8 mouse cellular contexts compared by ENCODE assay signal in the genomic region with DNA sequence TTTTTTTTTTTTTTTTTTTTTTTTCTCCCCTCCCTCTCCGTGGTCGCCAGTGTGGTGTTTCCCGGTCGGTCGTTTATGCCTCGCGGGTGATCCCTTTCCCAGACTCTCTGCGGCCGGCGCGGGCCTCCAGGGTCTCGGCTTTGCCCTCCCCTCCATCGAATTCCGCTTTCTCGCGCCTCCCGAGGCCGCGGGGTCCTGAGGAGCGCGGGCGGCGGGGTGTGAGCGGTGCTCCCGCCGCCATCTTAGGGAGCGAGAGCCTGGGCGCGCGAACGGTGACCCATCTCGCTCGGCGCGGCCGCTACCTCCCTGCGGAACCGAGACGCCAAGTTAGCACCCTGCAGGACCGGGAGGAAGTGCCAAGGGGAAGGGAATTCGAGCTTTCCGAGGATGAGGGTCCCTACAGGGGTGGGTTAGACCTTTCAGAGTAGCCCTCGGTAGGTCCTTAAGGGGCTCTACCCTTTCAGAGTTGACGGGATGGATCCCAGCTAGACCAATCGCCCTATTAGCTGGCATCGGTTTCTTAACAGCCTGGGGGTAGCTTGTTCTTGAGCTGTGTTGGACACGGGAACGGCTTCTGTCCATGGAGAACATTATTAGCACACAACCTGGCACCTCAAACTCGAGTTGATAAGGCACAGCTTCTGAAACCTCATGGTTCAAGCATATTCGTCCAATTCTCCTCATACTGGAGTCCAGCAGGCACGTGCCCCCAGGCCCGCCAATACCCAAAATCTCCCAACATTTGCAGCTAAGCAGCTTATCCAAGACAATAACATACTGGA. TPM values are rescaled to one million over a fixed set of nuclear protein-coding genes. Genes with fewer than 3 reads are reported as not detected.
DNase-seq lines count a peak whose midpoint lies in the region; ATAC-seq and TF ChIP-seq lines count a peak whose summit lies in the region.

No protein-coding gene starts in this region.

- ATAC-seq in heart, postnatal 0 days (ENCODE audit: insufficient read depth, low read depth): peak; percentile 57
- peak; percentile 60 for ATAC-seq in liver, embryonic 15.5 days (ENCODE audit: insufficient read depth)
- peak; percentile 66 for ATAC-seq in neural tube, embryonic 14.5 days (ENCODE audit: low read depth)

- DNase-seq in MEL-GATA-1-ER (ENCODE audit: extremely low read depth, low read depth): peak; percentile 44
- DNase-seq in c-Kit-positive CD71-negative TER-119-negative erythroid progenitor cells, embryonic 14.5 days (ENCODE audit: low read depth): peak; percentile 40
- peak; percentile 82 for DNase-seq in forebrain, embryonic 10.5 days (ENCODE audit: extremely low spot score, low spot score)
- DNase-seq in heart, postnatal 0 days (ENCODE audit: low spot score): peak; percentile 57
- peak; percentile 22 for DNase-seq in large intestine, adult 2 months (ENCODE audit: low read depth, low spot score)
- no peak for DNase-seq in yolk sac, embryonic 10.5 days (ENCODE audit: low spot score)

- under 1% methylated on average over 52 of the region's 52 CpGs for WGBS in forebrain, embryonic 10.5 days
- under 1% methylated on average over 52 of the region's 52 CpGs for WGBS in heart, postnatal 0 days
- WGBS in large intestine, adult 2 months: 1% methylated on average over 52 of the region's 52 CpGs
- under 1% methylated on average over 52 of the region's 52 CpGs for WGBS in liver, embryonic 15.5 days (ENCODE audit: insufficient replicate concordance)
- under 1% methylated on average over 52 of the region's 52 CpGs for WGBS in neural tube, embryonic 14.5 days

- no peaks in the 10 kb centered on the region for H3K9me3 ChIP-seq in forebrain, embryonic 10.5 days
- H3K9me3 ChIP-seq in heart, postnatal 0 days (replicated peaks; ENCODE audit: control insufficient read depth, low read length): no peaks in the 10 kb centered on the region
- no peaks in the 10 kb centered on the region for H3K9me3 ChIP-seq in liver, embryonic 15.5 days (replicated peaks)
- no peaks in the 10 kb centered on the region for H3K9me3 ChIP-seq in neural tube, embryonic 14.5 days (ENCODE audit: control insufficient read depth, low read length)

- peak overlapping the region; percentile 96 for H3K4me3 ChIP-seq in forebrain, embryonic 10.5 days
- H3K4me3 ChIP-seq in heart, postnatal 0 days (ENCODE audit: low read depth, low read length): peak overlapping the region; percentile 99
- H3K4me3 ChIP-seq in liver, embryonic 15.5 days (replicated peaks): peak overlapping the region; percentile 97
- peak overlapping the region; percentile 84 for H3K4me3 ChIP-seq in neural tube, embryonic 14.5 days (ENCODE audit: low read depth, low read length)

- peaks cover 35% of the 10 kb centered on the region for H3K4me1 ChIP-seq in forebrain, embryonic 10.5 days
- H3K4me1 ChIP-seq in heart, postnatal 0 days (ENCODE audit: control insufficient read depth, insufficient read depth): peaks cover 5% of the 10 kb centered on the region
- peaks cover 14% of the 10 kb centered on the region for H3K4me1 ChIP-seq in liver, embryonic 15.5 days (replicated peaks)
- peaks cover 10% of the 10 kb centered on the region for H3K4me1 ChIP-seq in neural tube, embryonic 14.5 days (ENCODE audit: control insufficient read depth, insufficient read depth, low read length)

- no peak for TF ChIP-seq EP300 in heart, postnatal 0 days (IDR thresholded peaks at IDR 0.05; ENCODE audit: low read depth)

- peak overlapping the region; percentile 99 for H3K27ac ChIP-seq in forebrain, embryonic 10.5 days
- peak overlapping the region; percentile 100 for H3K27ac ChIP-seq in heart, postnatal 0 days (ENCODE audit: low read depth)
- peak overlapping the region; percentile 99 for H3K27ac ChIP-seq in liver, embryonic 15.5 days (replicated peaks)
- peak overlapping the region; percentile 100 for H3K27ac ChIP-seq in neural tube, embryonic 14.5 days (ENCODE audit: low read depth, low read length)

- H3K9ac ChIP-seq in heart, postnatal 0 days (replicated peaks; ENCODE audit: low read depth, low read length): peak overlapping the region; percentile 92
- H3K9ac ChIP-seq in liver, embryonic 15.5 days: peak overlapping the region; percentile 96
- peak overlapping the region; percentile 96 for H3K9ac ChIP-seq in neural tube, embryonic 14.5 days (replicated peaks; ENCODE audit: low read depth, low read length)

- peak overlapping the region; percentile 87 for H3K4me2 ChIP-seq in heart, postnatal 0 days (ENCODE audit: low read depth, low read length)
- H3K4me2 ChIP-seq in liver, embryonic 15.5 days: peak overlapping the region; percentile 97
- H3K4me2 ChIP-seq in neural tube, embryonic 14.5 days (ENCODE audit: low read depth, low read length): peak overlapping the region; percentile 83

- H3K27me3 ChIP-seq in forebrain, embryonic 10.5 days (ENCODE audit: poor library complexity, severe bottlenecking): no peaks in the 10 kb centered on the region
- no peaks in the 10 kb centered on the region for H3K27me3 ChIP-seq in heart, postnatal 0 days (ENCODE audit: control insufficient read depth, insufficient read depth, low read length)
- H3K27me3 ChIP-seq in liver, embryonic 15.5 days: peaks cover 3% of the 10 kb centered on the region; the same call in 1 of the 2 replicates
- H3K27me3 ChIP-seq in neural tube, embryonic 14.5 days (ENCODE audit: control insufficient read depth, insufficient read depth, low read length): no peaks in the 10 kb centered on the region

- H3K36me3 ChIP-seq in forebrain, embryonic 10.5 days (replicated peaks): no peaks in the 10 kb centered on the region
- H3K36me3 ChIP-seq in heart, postnatal 0 days (replicated peaks; ENCODE audit: control insufficient read depth, insufficient read depth, low read length): no peaks in the 10 kb centered on the region
- no peaks in the 10 kb centered on the region for H3K36me3 ChIP-seq in liver, embryonic 15.5 days (replicated peaks)
- no peaks in the 10 kb centered on the region for H3K36me3 ChIP-seq in neural tube, embryonic 14.5 days (ENCODE audit: control insufficient read depth, insufficient read depth, low read length)

- TF ChIP-seq CTCF in heart, postnatal 0 days (IDR thresholded peaks at IDR 0.05; ENCODE audit: low read depth): no peak

RNA-seq across cellular contexts. Expression of gene Rfx3, which starts 0.9 kb away (rescaled TPM):
- polyA plus RNA-seq in forebrain, embryonic 10.5 days (2016; fragmentation: Nextera tagmentation; extraction: Ambion mirVana): 24.9 and 28.2 TPM in 2 replicates
- 1.2 and 6.8 TPM in 2 replicates for total RNA-seq in heart, postnatal 0 days (2014; rRNA removed; ENCODE audit: low replicate concordance)
- 1.6 and 2.0 TPM in 2 replicates for polyA plus RNA-seq in heart, postnatal 0 days (2015; fragmentation: Nextera tagmentation; extraction: Ambion mirVana)
- 0.62 and 1.2 TPM in 2 replicates for polyA plus RNA-seq in large intestine, adult 2 months (2012; rRNA removed)
- polyA plus RNA-seq in liver, embryonic 15.5 days (2015; fragmentation: Nextera tagmentation; extraction: Ambion mirVana): 1.6 and 1.7 TPM in 2 replicates
- 30.6 and 37.0 TPM in 2 replicates for polyA plus RNA-seq in neural tube, embryonic 14.5 days (2014; fragmentation: Nextera tagmentation; extraction: Ambion mirVana)
